Comparison of ENCODE assay signal across 10 mouse cellular contexts in genomic region chr16:21211501-21211900, GRCm38 (mm10). TPM values are rescaled to one million over a fixed set of nuclear protein-coding genes. Genes with fewer than 3 reads are reported as not detected.
DNase-seq lines count a peak whose midpoint lies in the region; ATAC-seq lines count a peak whose summit lies in the region.
"Had no signal": no experiment of that assay in that cellular context is flagged by ENCODE, and none has a peak within 500 bp of the region (broad histone marks: within the 10 kb centered on the region; RNA-seq: fewer than 3 reads in every experiment).

No protein-coding gene starts in this region.

- no peaks in the 10 kb centered on the region for H3K9me3 ChIP-seq in heart, embryonic 14.5 days (ENCODE audit: control insufficient read depth, low read length)
- H3K9me3 ChIP-seq in embryonic facial prominence, embryonic 10.5 days = no peaks in the 10 kb centered on the region
- no peaks in the 10 kb centered on the region for H3K9me3 ChIP-seq in hindbrain, embryonic 16.5 days (ENCODE audit: control insufficient read depth, low read length)
- H3K9me3 ChIP-seq in midbrain, embryonic 14.5 days (ENCODE audit: control insufficient read depth, low read length) = no peaks in the 10 kb centered on the region

- 61% methylated on average over 4 of the region's 4 CpGs for WGBS in heart, embryonic 14.5 days
- 35% methylated on average over 4 of the region's 4 CpGs for WGBS in embryonic facial prominence, embryonic 10.5 days
- WGBS in hindbrain, embryonic 16.5 days = 57% methylated on average over 4 of the region's 4 CpGs
- WGBS in midbrain, embryonic 14.5 days = 31% methylated on average over 4 of the region's 4 CpGs

- peaks cover 57 to 76% of the 10 kb centered on the region in 2 experiments for H3K4me1 ChIP-seq in heart, embryonic 14.5 days (ENCODE audit: control insufficient read depth in 2 of 2, insufficient read depth in 2 of 2, low read length in 2 of 2)
- peaks cover 91% of the 10 kb centered on the region for H3K4me1 ChIP-seq in embryonic facial prominence, embryonic 10.5 days
- H3K4me1 ChIP-seq in hindbrain, embryonic 16.5 days (ENCODE audit: control insufficient read depth, insufficient read depth, low read depth, low read length) = peaks cover 38% of the 10 kb centered on the region
- peaks cover 54% of the 10 kb centered on the region for H3K4me1 ChIP-seq in midbrain, embryonic 14.5 days (ENCODE audit: control insufficient read depth, insufficient read depth, low read length)

- DNase-seq in heart, postnatal 25 days (ENCODE audit: low spot score) = no peak
- no peak for DNase-seq in embryonic facial prominence, embryonic 10.5 days (ENCODE audit: low spot score)
- DNase-seq in midbrain, embryonic 14.5 days = no peak
- DNase-seq in right cerebral cortex, postnatal 14 days = no peak
- DNase-seq in left cerebral cortex, postnatal 4 days = no peak
- no peak for DNase-seq in urinary bladder, postnatal 14 days (ENCODE audit: low spot score)

- peak overlapping the region; percentile 78 to 86 for H3K27ac ChIP-seq in heart, embryonic 14.5 days (replicated peaks in 1 of 2; ENCODE audit: control insufficient read depth in 1 of 2, insufficient read depth in 1 of 2, low read depth in 2 of 2, low read length in 2 of 2)
- peak overlapping the region; percentile 92 for H3K27ac ChIP-seq in embryonic facial prominence, embryonic 10.5 days (replicated peaks)
- peak overlapping the region; percentile 72 for H3K27ac ChIP-seq in hindbrain, embryonic 16.5 days (ENCODE audit: low read depth, low read length)
- peak overlapping the region; percentile 73 for H3K27ac ChIP-seq in midbrain, embryonic 14.5 days (replicated peaks; ENCODE audit: low read depth, low read length)

- peak overlapping the region; percentile 61 for H3K9ac ChIP-seq in heart, embryonic 14.5 days (ENCODE audit: low read length)
- peak overlapping the region; percentile 58 for H3K9ac ChIP-seq in hindbrain, embryonic 16.5 days (ENCODE audit: low read depth, low read length)
- H3K9ac ChIP-seq in midbrain, embryonic 14.5 days (replicated peaks; ENCODE audit: low read length) = peak overlapping the region; percentile 18

- H3K4me2 ChIP-seq in heart, embryonic 14.5 days (ENCODE audit: low read length) = peak overlapping the region; percentile 70
- H3K4me2 ChIP-seq in hindbrain, embryonic 16.5 days (ENCODE audit: low read length) = peak overlapping the region; percentile 60
- H3K4me2 ChIP-seq in midbrain, embryonic 14.5 days (ENCODE audit: low read length) = peak overlapping the region; percentile 64

- H3K36me3 ChIP-seq in heart, embryonic 14.5 days (ENCODE audit: control insufficient read depth, insufficient read depth, low read length) = peaks cover 22% of the 10 kb centered on the region
- peaks cover 71% of the 10 kb centered on the region for H3K36me3 ChIP-seq in embryonic facial prominence, embryonic 10.5 days (replicated peaks)
- peaks cover 4% of the 10 kb centered on the region; the same call in 1 of the 2 replicates for H3K36me3 ChIP-seq in hindbrain, embryonic 16.5 days (ENCODE audit: control insufficient read depth, insufficient read depth, low read length)
- H3K36me3 ChIP-seq in midbrain, embryonic 14.5 days (ENCODE audit: control insufficient read depth, insufficient read depth, low read length) = peaks cover 14% of the 10 kb centered on the region

- no peak for ATAC-seq in heart, embryonic 14.5 days (ENCODE audit: insufficient number of reproducible peaks, insufficient read depth, low FRiP score, low read depth)
- ATAC-seq in hindbrain, embryonic 16.5 days = no peak
- no peak for ATAC-seq in midbrain, embryonic 14.5 days (ENCODE audit: low FRiP score, low TSS enrichment)

- intact Hi-C loops in heart, postnatal 25 days (cut with DNase I) = no loop called here
- intact Hi-C loops in left cerebral cortex, postnatal 4 days (cut with DNase I) = loop anchor here (10.0 kb wide), 1 partner anchor 103 kb away; no protein-coding TSS in a partner anchor

- H3K27me3 ChIP-seq in heart, embryonic 14.5 days (ENCODE audit: control insufficient read depth, insufficient read depth, low read length) = no peaks in the 10 kb centered on the region
- 0 out of 2 replicates have a peak, but pooled peaks cover 4% of the 10 kb centered on the region for H3K27me3 ChIP-seq in embryonic facial prominence, embryonic 10.5 days (replicated peaks; ENCODE audit: low read depth, poor library complexity, severe bottlenecking)
- no peaks in the 10 kb centered on the region for H3K27me3 ChIP-seq in hindbrain, embryonic 16.5 days (replicated peaks; ENCODE audit: control insufficient read depth, insufficient read depth, low read length)
- no peaks in the 10 kb centered on the region for H3K27me3 ChIP-seq in midbrain, embryonic 14.5 days (ENCODE audit: control insufficient read depth, insufficient read depth, low read length)
- H3K27me3 ChIP-seq: CH12.LX had no signal

- peak overlapping the region; percentile 30 to 49 for H3K4me3 ChIP-seq in heart, embryonic 14.5 days (ENCODE audit: control insufficient read depth in 1 of 2, insufficient read depth in 1 of 2, low read depth in 1 of 2, low read length in 2 of 2)
- H3K4me3 ChIP-seq in embryonic facial prominence, embryonic 10.5 days = peak overlapping the region; percentile 84
- H3K4me3 ChIP-seq in hindbrain, embryonic 16.5 days (ENCODE audit: low read length) = peak overlapping the region; percentile 40
- peak overlapping the region; percentile 33 for H3K4me3 ChIP-seq in midbrain, embryonic 14.5 days (replicated peaks; ENCODE audit: low read depth, low read length)

RNA-seq across cellular contexts. Expression of gene Ephb3, which starts 6.9 kb away (rescaled TPM):
- polyA plus RNA-seq in heart, embryonic 14.5 days (2014; fragmentation: Nextera tagmentation; extraction: Ambion mirVana) = 10.9 and 13.6 TPM in 2 replicates
- total RNA-seq in heart, postnatal 25 days (2021) = 1 to 10 TPM; 5.4 to 6.2 TPM
- polyA plus RNA-seq in embryonic facial prominence, embryonic 10.5 days (2016; fragmentation: Nextera tagmentation; extraction: Ambion mirVana) = 32.0 and 38.6 TPM in 2 replicates
- 10.6 and 12.1 TPM in 2 replicates for polyA plus RNA-seq in hindbrain, embryonic 16.5 days (2015; fragmentation: Nextera tagmentation; extraction: Ambion mirVana)
- polyA plus RNA-seq in midbrain, embryonic 14.5 days (2014; fragmentation: Nextera tagmentation; extraction: Ambion mirVana) = 12.3 and 14.0 TPM in 2 replicates
- total RNA-seq in left cerebral cortex, postnatal 4 days (2021) = 10 to 100 TPM; 18.8 to 19.8 TPM
- total RNA-seq: CH12.LX had no signal

RNA-seq across cellular contexts. Expression of gene Teddm3, which starts 57.7 kb away (rescaled TPM):
- not detected in 2 replicates for polyA plus RNA-seq in heart, embryonic 14.5 days (2014; fragmentation: Nextera tagmentation; extraction: Ambion mirVana)
- not detected for total RNA-seq in heart, postnatal 25 days (2021)
- polyA plus RNA-seq in embryonic facial prominence, embryonic 10.5 days (2016; fragmentation: Nextera tagmentation; extraction: Ambion mirVana) = not detected in 2 replicates
- polyA plus RNA-seq in hindbrain, embryonic 16.5 days (2015; fragmentation: Nextera tagmentation; extraction: Ambion mirVana) = 0.21 and 0.50 TPM in 2 replicates
- not detected in 2 replicates for polyA plus RNA-seq in midbrain, embryonic 14.5 days (2014; fragmentation: Nextera tagmentation; extraction: Ambion mirVana)
- total RNA-seq in left cerebral cortex, postnatal 4 days (2021) = under 1 TPM in 1 of 2 experiments, not detected in 1; 0.44 TPM
- total RNA-seq: CH12.LX had no signal
- polyA plus RNA-seq: gonadal fat pad, adult 2 months had no signal

Comparison
In these comparisons a context has a peak if more than half of its experiments do, and no peak if none do; other contexts are left out.
1. H3K4me3 ChIP-seq: peak in every context shown above with its lines; median percentile 84 in embryonic facial prominence, embryonic 10.5 days; 40 in hindbrain, embryonic 16.5 days; 40 in heart, embryonic 14.5 days; 33 in midbrain, embryonic 14.5 days.